Mouse (Mus musculus): Measurements from ENCODE around the gene Dimt1.

GRCm38 (mm10) chr13:106941211-106941976 is 5.5 kb upstream of the Dimt1 start:
- TF ChIP-seq CTCF (conservative IDR thresholded peaks at IDR 0.05; ENCODE audit: low read length) (peak; percentile 22; the same call in 1 of the 2 replicates), POU5F1 (IDR thresholded peaks at IDR 0.05; ENCODE audit: borderline replicate concordance, low read length) (no peak), NANOG (IDR thresholded peaks at IDR 0.05; ENCODE audit: borderline replicate concordance, low read length) (no peak)

Data from E14TG2a.4 (cell line).